Mouse (Mus musculus): ENCODE measurements around the gene Hp.

- TF ChIP-seq FLI1 (IDR thresholded peaks at IDR 0.05; ENCODE audit: low read length) (no peak), GATA1 (IDR thresholded peaks at IDR 0.05; ENCODE audit: borderline replicate concordance, low read length) (no peak)
Measured at GRCm38 (mm10) chr8:109591367-109591766, 12.4 kb upstream of the Hp start.

Measured in megakaryocyte, embryonic 14.5 days (primary cell).